Mouse (Mus musculus): ENCODE results near the gene Gng2.

The Gng2 gene

GRCm38 (mm10) chr14:19977271-19978024, at the start of gene Gng2:
Gng2 (minus strand) TSS chr14:19977627.
- DNase-seq (ENCODE audit: low spot score in 2 of 2) = no peak

- peak in 1 of 2 experiments; percentile 28 for DNase-seq (ENCODE audit: low spot score in 2 of 2)
Observed at GRCm38 (mm10) chr14:20024888-20025719, 47.7 kb upstream of the Gng2 start.

GRCm38 (mm10) chr14:20023939-20024338, 46.5 kb upstream of the Gng2 start:
- no peak for DNase-seq (ENCODE audit: low spot score in 2 of 2)

GRCm38 (mm10) chr14:20019486-20019885, 42.1 kb upstream of the Gng2 start:
- DNase-seq (ENCODE audit: low spot score in 2 of 2) = no peak

- no peak for DNase-seq (ENCODE audit: low spot score in 2 of 2)
Observed at GRCm38 (mm10) chr14:20012506-20013275, 35.3 kb upstream of the Gng2 start.

- DNase-seq (ENCODE audit: low spot score in 2 of 2) = no peak
Observed at GRCm38 (mm10) chr14:20007446-20007845, 30.0 kb upstream of the Gng2 start.

- DNase-seq (ENCODE audit: low spot score in 2 of 2) = no peak
Observed at GRCm38 (mm10) chr14:20004777-20005289, 27.4 kb upstream of the Gng2 start.

- DNase-seq (ENCODE audit: low spot score in 2 of 2) = no peak
Observed at GRCm38 (mm10) chr14:19996853-19997252, 19.4 kb upstream of the Gng2 start.

- DNase-seq (ENCODE audit: low spot score in 2 of 2) = no peak
Observed at GRCm38 (mm10) chr14:19995943-19996342, 18.5 kb upstream of the Gng2 start.

- no peak for DNase-seq (ENCODE audit: low spot score in 2 of 2)
Observed at GRCm38 (mm10) chr14:19994068-19994467, 16.6 kb upstream of the Gng2 start.

GRCm38 (mm10) chr14:19993570-19993883, 16.1 kb upstream of the Gng2 start:
- DNase-seq (ENCODE audit: low spot score in 2 of 2) = no peak

- DNase-seq (ENCODE audit: low spot score in 2 of 2) = no peak
Observed at GRCm38 (mm10) chr14:19992873-19993569, 15.6 kb upstream of the Gng2 start.

GRCm38 (mm10) chr14:19991861-19992260, 14.4 kb upstream of the Gng2 start:
- DNase-seq (ENCODE audit: low spot score in 2 of 2) = no peak

GRCm38 (mm10) chr14:19990436-19990993, 13.1 kb upstream of the Gng2 start:
- DNase-seq (ENCODE audit: low spot score in 2 of 2) = no peak

GRCm38 (mm10) chr14:19988410-19988809, 11.0 kb upstream of the Gng2 start:
- DNase-seq (ENCODE audit: low spot score in 2 of 2) = no peak

- no peak for DNase-seq (ENCODE audit: low spot score in 2 of 2)
Observed at GRCm38 (mm10) chr14:19987358-19987834, 10.0 kb upstream of the Gng2 start.

- peak in 1 of 2 experiments; percentile 50 for DNase-seq (ENCODE audit: low spot score in 2 of 2)
Observed at GRCm38 (mm10) chr14:19986614-19987357, 9.4 kb upstream of the Gng2 start.

- DNase-seq (ENCODE audit: low spot score in 2 of 2) = no peak
Observed at GRCm38 (mm10) chr14:19985912-19986613, 8.6 kb upstream of the Gng2 start.

GRCm38 (mm10) chr14:19985107-19985911, 7.9 kb upstream of the Gng2 start:
- DNase-seq (ENCODE audit: low spot score in 2 of 2) = peak; percentile 21 to 51
